Mouse (Mus musculus): Measurements from ENCODE around the gene 0610010K14Rik.

0610010K14Rik gene

DNA sequence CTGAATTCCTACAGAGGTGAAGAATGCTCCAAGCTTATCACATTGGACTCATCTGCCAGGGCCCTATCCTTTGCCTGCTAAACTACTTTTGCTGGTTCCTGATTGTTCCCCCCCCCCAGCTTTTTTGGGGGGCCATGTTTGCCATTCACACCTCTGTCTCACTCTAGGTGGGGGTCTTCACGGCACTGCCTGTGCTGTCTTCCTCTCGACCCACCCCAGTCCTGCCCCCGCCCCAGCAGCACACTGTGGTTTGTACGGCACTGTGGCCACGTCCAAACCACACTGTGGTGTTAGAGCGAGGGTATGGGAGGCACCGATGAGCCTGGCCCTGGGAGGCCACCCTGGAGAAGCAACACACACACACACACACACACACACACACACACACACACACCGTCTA, 3.2 kb downstream of the 0610010K14Rik start:
- no peak for DNase-seq (ENCODE audit: low spot score)

DNA sequence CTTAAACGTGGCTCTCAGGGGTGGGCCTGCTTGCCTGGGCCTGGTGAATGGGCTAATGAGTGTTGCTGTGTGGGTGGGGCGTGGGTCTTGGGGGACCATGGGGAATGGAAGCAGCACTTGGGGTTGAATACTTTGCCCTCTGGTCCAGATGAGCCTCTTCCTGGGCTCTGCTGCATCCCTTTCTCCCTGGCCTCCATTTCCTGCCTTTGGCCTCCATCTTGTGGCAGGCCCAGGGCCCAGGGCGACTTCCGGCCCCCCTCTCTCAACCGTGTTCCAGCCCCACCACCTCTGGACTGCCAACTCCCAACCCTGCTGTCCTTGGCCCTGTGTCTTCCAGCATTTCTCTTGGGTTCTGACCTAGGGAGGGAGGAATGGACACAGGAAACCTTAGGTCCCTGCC, 3.7 kb downstream of the 0610010K14Rik start:
- DNase-seq (ENCODE audit: low spot score) = no peak

GRCm38 (mm10) chr11:70233016-70233415, 4.7 kb downstream of the 0610010K14Rik start:
- DNase-seq (ENCODE audit: low spot score) = no peak

GRCm38 (mm10) chr11:70232546-70232945, 5.2 kb downstream of the 0610010K14Rik start:
- DNase-seq (ENCODE audit: low spot score) = no peak

DNA sequence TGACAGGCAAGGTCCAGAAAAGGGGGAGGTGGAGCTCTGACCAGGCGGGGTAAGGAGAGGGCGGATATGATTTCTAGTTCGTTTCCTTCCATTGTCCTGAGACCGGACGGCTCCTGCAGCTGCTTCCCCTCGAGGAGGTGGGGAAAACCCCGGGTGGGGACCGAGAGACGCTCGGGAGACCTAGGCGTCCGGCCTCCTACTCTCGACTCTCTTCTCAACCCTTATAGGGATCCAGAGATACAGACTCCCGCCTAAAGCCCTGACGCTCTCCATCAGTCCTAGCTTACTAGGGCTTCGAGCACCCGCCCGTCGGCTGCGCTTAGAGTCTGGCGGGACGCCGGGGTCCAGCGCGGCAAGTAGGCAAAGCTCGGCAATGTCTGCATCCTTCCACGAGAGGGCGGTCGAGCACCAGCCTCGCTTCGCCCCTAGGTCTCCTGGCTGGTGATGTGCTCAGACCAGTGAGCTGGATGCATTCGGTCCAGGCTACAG, 7.4 kb downstream of the 0610010K14Rik start:
- no peak for DNase-seq (ENCODE audit: low spot score)

DNA sequence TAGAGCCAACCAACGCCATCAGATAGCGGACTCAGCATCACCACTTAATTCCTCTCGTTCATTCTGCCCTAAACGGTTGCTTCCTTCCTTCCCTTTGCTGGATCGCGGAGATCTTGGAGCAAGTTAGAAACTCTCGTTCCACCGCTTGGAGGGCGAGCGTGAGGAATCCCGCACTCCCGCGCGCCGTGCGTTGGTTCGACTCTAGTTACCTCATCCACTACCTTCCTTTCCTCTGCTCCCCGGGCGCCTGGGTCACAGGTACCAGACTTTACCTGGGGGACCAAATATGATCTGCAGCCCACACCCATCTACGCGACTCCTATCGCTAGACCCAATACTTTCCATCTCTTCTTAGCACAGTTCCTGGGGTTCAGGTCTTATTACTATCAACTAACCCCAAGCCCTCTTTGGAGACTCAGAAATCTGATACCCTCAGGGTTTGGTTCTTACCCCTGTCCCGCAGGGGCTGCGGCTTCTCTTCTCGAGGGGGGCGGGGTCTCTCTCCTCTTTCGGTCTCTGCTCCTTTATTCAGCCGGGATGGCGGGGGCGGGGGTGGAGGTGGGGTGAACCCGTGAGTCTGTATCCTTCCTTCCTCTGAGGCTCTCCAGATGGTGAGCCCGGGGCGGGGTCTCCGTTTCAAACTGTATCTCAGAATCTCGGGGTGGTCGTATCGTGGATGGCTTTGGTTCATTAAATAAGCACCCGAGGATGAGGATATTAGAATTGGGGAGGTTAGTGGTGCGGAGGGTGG, 8.3 kb downstream of the 0610010K14Rik start, which contains the start of gene Bcl6b:
Gene Bcl6b, minus strand, starts transcription at position 539 of the 751 bp plus-strand sequence.
- DNase-seq (ENCODE audit: low spot score) = no peak

DNA sequence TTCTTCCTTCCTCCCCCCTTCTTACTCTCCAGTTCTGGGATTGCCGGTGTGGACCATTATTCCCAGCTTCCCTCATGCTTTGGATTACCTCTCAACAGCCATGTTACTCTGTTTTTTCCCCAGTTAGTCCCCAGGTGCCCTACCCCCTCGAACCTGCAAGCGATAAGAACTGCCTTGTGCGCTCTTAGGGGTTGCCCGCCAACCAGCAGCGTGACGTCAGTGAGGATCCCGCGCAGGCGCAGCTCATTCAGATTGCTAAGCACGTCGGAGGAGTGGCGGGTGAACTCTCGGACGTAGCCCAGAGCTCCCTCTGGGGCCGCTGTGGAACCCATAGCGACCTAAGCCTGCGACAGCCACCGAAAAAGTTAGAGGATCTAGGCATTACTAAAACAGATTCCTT, 8.9 kb downstream of the 0610010K14Rik start:
- DNase-seq (ENCODE audit: low spot score) = no peak

GRCm38 (mm10) chr11:70227661-70228245, 10.0 kb downstream of the 0610010K14Rik start:
- DNase-seq (ENCODE audit: low spot score) = no peak

DNA sequence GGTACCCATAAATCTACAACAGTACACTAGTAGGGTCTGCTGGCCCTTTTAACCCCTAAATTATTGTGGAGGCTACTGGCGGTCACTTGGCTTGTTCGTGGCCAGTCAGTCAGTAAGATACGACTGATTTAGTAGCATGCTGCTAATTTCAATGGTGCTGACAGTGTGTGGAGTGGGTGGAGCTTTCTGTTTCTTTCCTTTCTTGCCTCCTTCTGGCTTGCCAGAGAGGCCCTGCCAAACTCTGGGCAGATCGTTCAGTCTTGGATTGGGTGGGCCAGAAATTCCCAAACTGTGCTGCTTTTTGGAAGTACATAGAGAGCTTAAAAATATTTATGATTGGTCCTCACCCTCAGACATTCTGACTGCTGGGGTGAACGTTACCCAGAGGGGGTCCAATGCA, 10.6 kb downstream of the 0610010K14Rik start:
- DNase-seq (ENCODE audit: low spot score) = no peak

DNA sequence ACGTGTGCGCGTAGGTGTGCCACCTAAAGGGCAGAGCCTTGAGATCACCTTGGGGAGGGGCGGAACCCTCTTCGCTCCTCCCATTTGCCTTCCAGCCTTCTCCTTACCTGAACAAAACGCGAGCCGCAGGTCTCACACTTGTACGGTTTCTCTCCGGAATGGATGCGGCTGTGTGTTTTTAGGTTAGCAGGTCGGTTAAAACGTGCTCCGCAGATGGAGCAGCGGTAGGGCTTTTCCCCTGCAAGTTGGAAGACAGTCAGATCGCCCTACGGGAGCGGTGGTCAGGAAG, 11.2 kb downstream of the 0610010K14Rik start:
- no peak for DNase-seq (ENCODE audit: low spot score)

DNA sequence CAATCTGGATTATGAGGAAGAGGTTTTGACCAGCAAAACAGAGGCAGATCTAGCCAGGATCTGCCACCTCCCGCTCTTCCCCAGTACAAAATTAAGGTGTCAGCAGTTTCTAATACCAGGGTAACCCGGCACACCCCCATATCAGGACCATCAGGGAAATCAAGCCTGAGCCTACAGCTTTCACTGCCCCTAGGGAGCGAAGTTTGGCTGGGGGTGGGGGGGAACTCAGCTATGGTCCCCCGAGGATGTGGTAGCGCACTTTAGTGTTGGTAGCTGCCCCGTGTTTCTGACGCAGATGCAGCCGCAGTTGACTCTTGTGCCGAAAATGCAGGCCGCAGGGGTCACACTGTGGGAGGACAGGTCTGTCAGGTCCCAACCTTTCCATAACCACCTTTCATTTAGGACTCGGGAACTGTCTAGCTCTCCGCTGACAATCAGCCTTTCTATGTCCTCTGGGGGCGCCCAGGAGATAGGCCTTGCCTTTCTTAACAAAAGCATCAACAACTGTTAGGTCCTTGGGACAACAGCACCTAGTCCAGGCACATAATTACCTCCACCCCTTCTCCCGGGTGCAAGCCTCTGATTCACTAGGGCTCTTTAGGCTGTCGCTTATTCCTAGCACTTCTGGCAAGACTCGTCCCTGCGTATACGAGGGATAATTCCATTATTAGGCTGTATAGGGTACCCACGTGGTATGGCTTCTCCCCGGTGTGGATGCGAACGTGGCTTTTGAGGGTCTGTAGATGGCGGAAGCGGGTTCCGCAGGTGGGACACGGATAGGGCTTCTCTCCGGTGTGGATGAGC, 11.7 kb downstream of the 0610010K14Rik start:
- no peak for DNase-seq (ENCODE audit: low spot score)

GRCm38 (mm10) chr11:70223724-70224123, 14.0 kb downstream of the 0610010K14Rik start:
- DNase-seq (ENCODE audit: low spot score) = no peak

DNA sequence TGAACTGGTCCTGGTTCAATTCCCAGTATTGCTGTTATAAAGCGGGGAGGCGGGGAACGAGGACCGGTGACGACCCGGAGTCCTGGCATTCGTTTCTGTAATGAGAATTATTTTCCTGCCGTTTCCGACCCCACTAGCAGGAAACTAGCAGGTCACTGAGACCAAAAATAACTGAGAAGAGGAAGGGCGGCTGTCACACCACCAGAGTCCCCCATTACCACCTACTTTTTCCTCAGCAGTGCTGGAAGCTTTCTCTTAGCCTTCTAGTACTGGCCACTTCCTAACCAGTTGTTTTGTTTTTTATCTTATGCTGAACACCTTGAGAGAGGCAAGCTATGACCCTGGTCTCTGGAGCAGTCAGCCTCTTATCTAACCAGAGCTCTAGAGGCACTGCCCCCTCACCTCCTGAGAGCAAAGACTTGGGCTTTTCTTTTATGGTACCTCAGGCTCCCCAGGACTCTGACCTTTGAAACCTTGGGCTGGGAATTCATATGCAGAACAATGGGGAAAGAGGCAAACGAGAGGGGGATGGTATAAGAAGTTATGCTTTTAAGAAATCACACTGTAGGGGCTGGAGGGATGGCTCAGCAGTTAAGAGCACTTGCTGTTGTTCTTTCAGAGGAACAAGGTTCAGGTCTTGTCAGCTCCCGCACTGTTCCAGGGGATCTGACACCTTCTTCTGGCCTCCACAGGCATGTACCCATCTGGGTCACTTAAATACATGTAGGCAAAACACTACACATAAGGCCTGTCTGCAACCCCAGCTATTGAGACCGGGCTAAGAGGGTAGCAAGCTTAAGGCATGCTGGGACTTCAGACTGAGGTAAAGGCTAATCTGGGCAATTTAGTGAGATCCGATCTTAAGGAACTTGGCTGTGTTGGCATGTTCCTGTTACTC, 15.9 kb downstream of the 0610010K14Rik start:
- DNase-seq (ENCODE audit: low spot score) = no peak

DNA sequence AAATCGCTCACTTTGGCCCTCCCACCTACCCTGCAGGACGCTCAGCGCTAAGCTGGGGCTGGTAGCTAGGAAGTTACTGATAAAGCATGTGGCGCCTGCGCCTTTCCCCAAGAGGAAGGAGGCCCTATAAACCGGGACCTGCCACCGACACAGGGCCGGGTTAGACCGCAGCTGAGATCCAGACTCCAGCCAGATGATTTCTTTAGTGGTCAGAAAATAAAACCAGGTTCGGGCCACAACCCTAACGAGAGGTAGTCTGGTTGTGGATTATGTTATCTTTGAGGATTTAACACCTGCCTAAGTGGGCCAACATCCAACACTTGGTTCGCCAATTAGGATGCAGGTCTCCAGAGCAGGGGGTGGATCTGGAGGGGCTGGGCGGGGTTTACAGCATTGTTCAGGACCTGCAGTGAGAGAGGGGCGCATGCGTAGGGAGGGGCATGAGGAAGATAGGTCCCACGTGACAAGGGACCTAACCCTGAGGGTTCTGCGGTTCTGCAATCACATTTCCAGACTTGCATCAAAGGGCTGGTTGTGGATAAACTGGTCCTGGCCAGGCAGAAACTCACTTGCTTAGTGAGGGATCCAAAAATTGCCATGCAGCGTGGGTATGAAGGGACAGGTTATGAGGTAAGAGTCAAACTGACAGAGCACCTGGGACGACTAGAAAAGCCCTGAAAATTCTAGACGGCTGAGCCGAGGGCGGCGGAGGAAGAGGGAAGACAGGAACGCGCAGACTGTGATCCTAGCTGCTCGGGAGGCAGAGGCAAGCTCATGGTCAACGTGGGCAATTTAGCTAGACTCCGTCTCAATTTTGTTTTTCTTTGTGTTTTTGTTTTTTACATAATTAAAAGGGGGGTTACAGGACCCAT, 16.7 kb downstream of the 0610010K14Rik start, which contains the start of gene Slc16a13:
Gene Slc16a13, minus strand, starts transcription at position 334 of the 872 bp plus-strand sequence.
- peak; percentile 72 for DNase-seq (ENCODE audit: low spot score)

DNA sequence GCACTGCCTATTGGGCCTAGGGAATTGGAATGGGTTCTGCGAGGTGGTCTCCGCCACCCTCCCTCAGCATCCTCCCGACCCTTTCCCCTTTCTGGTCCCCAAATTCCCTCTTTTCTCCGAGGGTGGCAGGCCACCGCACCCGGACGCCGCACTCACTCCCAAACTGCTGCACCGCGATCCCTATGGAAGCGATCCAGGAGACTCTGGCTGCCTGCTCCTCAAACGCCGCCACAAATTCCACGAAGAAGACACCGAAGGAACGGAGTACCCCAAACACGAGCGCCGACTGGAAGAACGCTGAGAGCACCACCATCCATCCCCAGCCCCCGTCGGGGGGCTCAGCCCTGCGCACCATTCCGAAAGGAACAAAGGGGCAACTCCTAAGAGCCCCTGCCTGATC, 17.4 kb downstream of the 0610010K14Rik start:
- no peak for DNase-seq (ENCODE audit: low spot score)

DNA sequence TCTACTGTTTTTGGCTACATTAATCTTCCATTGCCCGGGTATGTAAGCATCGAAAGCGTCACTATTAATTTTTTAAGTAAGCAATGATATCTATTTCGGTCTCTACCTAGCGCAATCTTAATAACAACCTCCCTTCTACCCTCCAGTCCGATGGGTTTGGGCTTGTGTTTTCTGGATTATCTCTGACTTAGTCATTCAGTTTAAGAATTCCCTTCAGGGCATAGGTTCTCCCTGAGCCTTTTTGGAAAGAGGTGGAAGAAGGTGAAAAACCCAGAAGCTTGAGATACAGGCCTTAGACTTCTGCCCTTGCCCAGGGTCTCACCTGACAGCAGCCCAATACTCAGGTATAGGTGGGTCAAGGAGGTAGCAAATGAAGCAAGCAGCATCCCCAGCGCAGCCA, 17.8 kb downstream of the 0610010K14Rik start:
- no peak for DNase-seq (ENCODE audit: low spot score)

- DNase-seq (ENCODE audit: low spot score) = no peak
These were observed 18.8 kb downstream of the 0610010K14Rik start for GRCm38 (mm10) chr11:70218741-70219470.

- DNase-seq (ENCODE audit: low spot score) = no peak
These were observed 19.7 kb downstream of the 0610010K14Rik start for GRCm38 (mm10) chr11:70218039-70218438.

- DNase-seq (ENCODE audit: low spot score) = no peak
These were observed 21.6 kb downstream of the 0610010K14Rik start for GRCm38 (mm10) chr11:70216103-70216502.

DNA sequence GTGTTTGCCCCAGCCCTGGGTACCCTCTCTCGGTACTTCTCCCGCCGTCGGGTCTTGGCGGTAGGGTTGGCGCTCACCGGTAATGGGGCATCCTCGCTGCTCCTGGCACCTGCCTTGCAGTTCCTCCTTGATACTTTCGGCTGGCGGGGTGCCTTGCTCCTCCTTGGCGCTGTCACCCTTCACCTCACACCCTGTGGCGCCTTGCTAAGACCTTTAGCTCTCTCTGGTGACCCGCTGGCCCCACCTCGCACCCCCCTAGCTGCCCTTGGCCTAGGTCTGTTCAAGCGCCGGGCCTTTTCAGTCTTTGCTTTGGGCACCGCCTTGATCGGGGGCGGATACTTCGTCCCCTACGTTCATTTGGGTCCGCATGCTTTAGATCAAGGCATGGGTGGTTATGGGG, 22.4 kb downstream of the 0610010K14Rik start:
- no peak for DNase-seq (ENCODE audit: low spot score)
